Mouse (Mus musculus) stomach, postnatal 0 days (tissue): ENCODE measurements around the gene Nudcd3. TPM values are rescaled to one million over a fixed set of nuclear protein-coding genes. Genes with fewer than 3 reads are reported as not detected.

Experiments
- ATAC-seq: fragments of 200-750 bp; cut with Nextera tagmentation; 2 replicates; pipeline ENCODE4 v1.8.0; 2017; ENCODE audit not compliant: low FRiP score, low TSS enrichment
- DNase-seq: peaks from one replicate; pipeline ENCODE4 v3.0.0-alpha.2; 2016; ENCODE audit warnings: low spot score
- H3K27ac ChIP-seq: fragments of 300-500 bp; sonication (generic); replicated peaks from 2 replicates; pipeline ENCODE4 v1.5.1; 2014; ENCODE audit warnings: mild to moderate bottlenecking, control low read depth
- H3K27me3 ChIP-seq: fragments of 300-500 bp; sonication (generic); 2 replicates; pipeline ENCODE4 v1.6.1; 2014; ENCODE audit warnings: low read length; ENCODE audit not compliant: control insufficient read depth, insufficient read depth
- H3K36me3 ChIP-seq: fragments of 300-500 bp; sonication (generic); 2 replicates; pipeline ENCODE4 v1.6.1; 2014; ENCODE audit warnings: low read length, mixed read lengths; ENCODE audit not compliant: control insufficient read depth, insufficient read depth
- H3K4me1 ChIP-seq: fragments of 300-500 bp; sonication (generic); replicated peaks from 2 replicates; pipeline ENCODE4 v1.6.1; 2014; ENCODE audit warnings: antibody characterized with exemption; ENCODE audit not compliant: control insufficient read depth, insufficient read depth
- H3K4me2 ChIP-seq: fragments of 300-500 bp; sonication (generic); replicated peaks from 2 replicates; pipeline ENCODE4 v1.6.1; 2014; ENCODE audit warnings: low read depth, mild to moderate bottlenecking, control low read depth, moderate library complexity
- H3K4me3 ChIP-seq: fragments of 300-500 bp; sonication (generic); 2 replicates; pipeline ENCODE4 v1.5.1; 2014; ENCODE audit warnings: low read depth, low read length, control low read depth
- H3K9ac ChIP-seq: fragments of 300-500 bp; sonication (generic); 2 replicates; pipeline ENCODE4 v1.6.1; 2014; ENCODE audit warnings: mild to moderate bottlenecking, low read length, control low read depth, mixed read lengths
- H3K9me3 ChIP-seq: fragments of 300-500 bp; sonication (generic); 2 replicates; pipeline ENCODE4 v1.6.1; 2016; ENCODE audit warnings: low read length; ENCODE audit not compliant: control insufficient read depth
- CTCF ChIP-seq: IDR thresholded peaks from 2 replicates; pipeline ENCODE4 v1.5.1; 2016; ENCODE audit warnings: antibody characterized with exemption, low read depth, mild to moderate bottlenecking, moderate library complexity
- EP300 ChIP-seq: optimal IDR thresholded peaks from 2 replicates; pipeline ENCODE3; 2016; ENCODE audit warnings: antibody characterized with exemption
- WGBS: fragments of 180-500 bp; shearing (Covaris S2); extraction: QIAGEN DNeasy Blood & Tissue Kit; methylation state at CpG from one replicate; pipeline ENCODE4 v1.1.7; 2014; 5-methylcytosine and 5-hydroxymethylcytosine counted together
- polyA plus RNA-seq: library from polyadenylated mRNA; unstranded; fragments of >200 nt; fragmentation: Nextera tagmentation; extraction: Ambion mirVana; gene quantifications from 2 replicates; pipeline ENCODE4 v1.2.1, GENCODE M21; 2015

Nudcd3 gene
- polyA plus RNA-seq, 1 experiment from 2014 or later = 22.1 TPM

DNA sequence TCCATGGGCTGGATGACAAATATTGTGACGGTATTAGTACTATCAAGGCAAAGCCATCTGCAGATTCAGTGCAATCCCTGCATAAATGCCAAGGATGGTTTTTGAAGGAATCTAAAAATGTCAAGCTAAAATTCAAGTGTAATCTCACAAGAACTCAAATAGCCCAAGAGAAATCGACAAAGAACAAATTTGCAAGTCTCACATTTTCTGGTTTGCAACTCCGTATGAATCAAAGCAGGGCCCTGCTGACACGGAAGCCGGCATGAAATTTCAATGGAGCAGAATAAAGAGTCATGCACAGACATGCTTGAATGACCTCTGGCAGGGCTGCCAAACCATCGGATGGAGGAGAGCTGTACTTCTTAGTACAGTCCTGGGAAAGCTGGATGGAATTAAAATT lies 19.8 kb upstream of the Nudcd3 start:
- WGBS = 86% methylated on average over 6 of the region's 6 CpGs
- no peaks in the 10 kb centered on the region for H3K36me3 ChIP-seq
- DNase-seq = no peak
- no peak overlapping the region for H3K4me3 ChIP-seq
- H3K27me3 ChIP-seq = no peaks in the 10 kb centered on the region
- no peak for ATAC-seq
- no peak overlapping the region for H3K9ac ChIP-seq
- H3K9me3 ChIP-seq = no peaks in the 10 kb centered on the region
- H3K4me2 ChIP-seq = no peak overlapping the region
- no peak overlapping the region for H3K27ac ChIP-seq
- TF ChIP-seq EP300 = no peak
- no peak for TF ChIP-seq CTCF
- H3K4me1 ChIP-seq = no peaks in the 10 kb centered on the region

DNA sequence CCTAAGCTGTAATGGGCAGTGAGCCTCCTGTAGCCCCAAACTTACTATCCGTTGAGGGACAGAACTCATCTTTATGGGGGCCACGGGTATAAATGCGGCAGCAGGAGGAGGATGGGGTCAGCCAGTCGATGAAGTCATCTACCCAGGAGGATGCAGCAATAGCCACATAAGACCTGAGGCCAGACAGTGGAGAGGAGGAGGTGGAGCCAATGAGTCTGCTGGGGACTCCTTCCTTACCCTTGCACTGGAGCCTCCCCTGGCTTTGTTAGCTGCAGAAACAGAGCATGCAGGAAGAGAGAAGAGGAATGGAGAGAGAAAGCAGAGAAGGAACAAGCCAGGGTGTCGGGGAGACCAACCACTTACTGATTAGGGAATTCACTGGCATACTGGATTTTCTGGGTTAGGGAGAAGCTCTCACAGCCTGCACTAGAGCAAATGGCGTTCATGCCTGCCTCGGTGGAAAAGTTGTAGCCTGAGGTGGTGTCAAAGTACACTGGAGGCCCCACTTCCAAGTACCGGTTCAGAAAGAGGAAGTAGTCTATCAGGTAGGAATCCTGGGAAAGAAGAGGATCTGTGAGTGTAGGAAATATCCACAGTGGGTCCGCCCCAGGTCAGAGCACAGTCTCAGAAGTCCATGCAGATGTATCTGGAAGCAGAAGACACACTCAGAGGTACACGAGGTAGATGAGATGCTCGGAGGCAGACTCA lies 18.1 kb upstream of the Nudcd3 start:
- H3K27me3 ChIP-seq = no peaks in the 10 kb centered on the region
- H3K4me1 ChIP-seq = no peaks in the 10 kb centered on the region
- no peaks in the 10 kb centered on the region for H3K9me3 ChIP-seq
- no peak for ATAC-seq
- no peak for TF ChIP-seq EP300
- TF ChIP-seq CTCF = no peak
- H3K36me3 ChIP-seq = no peaks in the 10 kb centered on the region
- H3K4me2 ChIP-seq = no peak overlapping the region
- H3K4me3 ChIP-seq = no peak overlapping the region
- no peak overlapping the region for H3K9ac ChIP-seq
- no peak for DNase-seq
- WGBS = 82% methylated on average over 11 of the region's 11 CpGs
- H3K27ac ChIP-seq = no peak overlapping the region

- no peaks in the 10 kb centered on the region for H3K4me1 ChIP-seq
- TF ChIP-seq CTCF (no peak), EP300 (no peak)
- no peak overlapping the region for H3K27ac ChIP-seq
- DNase-seq (no peak), ATAC-seq (no peak)
- H3K9ac ChIP-seq = no peak overlapping the region
- 29% methylated on average over 3 of the region's 3 CpGs for WGBS
- H3K27me3 ChIP-seq = no peaks in the 10 kb centered on the region
- H3K36me3 ChIP-seq = no peaks in the 10 kb centered on the region
- H3K4me3 ChIP-seq = no peak overlapping the region
- H3K4me2 ChIP-seq = no peak overlapping the region
- no peaks in the 10 kb centered on the region for H3K9me3 ChIP-seq
These were observed 16.6 kb upstream of the Nudcd3 start for GRCm38 (mm10) chr11:6216834-6217233.

DNA sequence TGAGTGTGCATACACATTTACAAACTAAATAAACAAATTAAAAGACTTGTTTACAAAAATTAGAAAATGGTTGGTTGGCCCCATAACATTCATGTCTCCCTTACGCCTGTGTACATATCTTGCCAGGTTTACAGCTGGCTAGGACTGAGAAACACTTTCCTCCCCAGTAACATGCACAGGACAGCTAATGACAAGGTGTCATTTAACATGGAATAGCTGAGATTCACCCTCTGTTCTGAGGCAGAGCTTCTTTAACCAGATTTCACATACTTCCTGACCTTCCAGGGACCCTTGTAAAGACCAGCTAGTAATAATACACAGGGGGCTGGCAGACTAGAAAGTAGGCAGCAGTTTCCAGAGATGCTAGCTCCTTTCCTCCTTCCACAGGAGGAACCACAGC lies 7.9 kb upstream of the Nudcd3 start:
- Histone ChIP-seq H3K4me1 (no peaks in the 10 kb centered on the region), H3K4me3 (no peak overlapping the region), H3K27ac (no peak overlapping the region), H3K9me3 (no peaks in the 10 kb centered on the region), H3K9ac (no peak overlapping the region), H3K36me3 (no peaks in the 10 kb centered on the region), H3K27me3 (no peaks in the 10 kb centered on the region), H3K4me2 (no peak overlapping the region)
- TF ChIP-seq CTCF = no peak
- TF ChIP-seq EP300 = no peak
- WGBS = 67% methylated on average over 1 of the region's 1 CpGs
- DNase-seq (no peak), ATAC-seq (no peak)

DNA sequence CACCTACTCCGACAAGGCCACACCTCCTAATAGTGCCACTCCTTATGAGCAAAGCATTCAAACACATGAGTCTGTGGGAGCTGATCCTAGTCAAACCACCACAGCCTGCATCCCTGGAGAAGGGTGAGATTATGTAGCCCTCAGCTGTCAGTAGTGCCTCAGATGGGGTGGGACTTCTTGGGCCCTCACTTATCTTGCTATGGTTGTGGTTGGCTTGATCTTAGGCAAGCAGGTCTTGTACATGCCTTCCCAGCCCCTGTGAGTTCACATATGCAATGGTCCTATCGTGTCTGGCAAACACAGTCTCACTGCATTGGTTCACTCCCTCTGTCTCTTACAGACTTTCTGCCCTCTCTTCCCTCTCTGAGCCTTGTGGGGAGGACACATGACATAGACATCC lies 6.9 kb upstream of the Nudcd3 start:
- DNase-seq (no peak), ATAC-seq (peak; percentile 61; the same call in 1 of the 2 replicates)
- Histone ChIP-seq H3K4me2 (no peak overlapping the region), H3K4me1 (no peaks in the 10 kb centered on the region), H3K9me3 (no peaks in the 10 kb centered on the region), H3K27ac (no peak overlapping the region), H3K36me3 (no peaks in the 10 kb centered on the region), H3K9ac (no peak overlapping the region), H3K4me3 (no peak overlapping the region), H3K27me3 (no peaks in the 10 kb centered on the region)
- WGBS = 69% methylated on average over 2 of the region's 2 CpGs
- no peak for TF ChIP-seq EP300
- no peak for TF ChIP-seq CTCF

DNA sequence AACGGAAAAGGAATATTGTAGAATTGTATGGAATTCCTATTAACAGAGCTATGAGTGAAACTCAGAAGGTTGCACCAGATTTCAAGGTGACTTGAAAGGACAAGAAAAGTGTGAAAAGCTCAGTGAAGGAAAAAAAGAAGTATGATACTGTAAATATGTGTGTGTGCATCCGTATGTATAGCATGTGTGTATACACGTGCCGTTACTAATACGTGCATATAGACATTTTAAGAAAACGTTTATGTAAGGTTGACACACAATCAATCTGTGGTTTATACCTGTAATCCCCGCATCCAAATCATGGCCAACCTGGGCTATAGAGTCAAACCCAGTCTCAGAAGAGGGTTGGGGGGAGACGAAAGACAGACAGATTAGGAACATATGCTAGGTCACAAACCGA lies 355 bp upstream of the Nudcd3 start:
- ATAC-seq (no peak), DNase-seq (no peak)
- Histone ChIP-seq H3K4me2 (peak overlapping the region; percentile 94), H3K27ac (peak overlapping the region; percentile 97), H3K27me3 (no peaks in the 10 kb centered on the region), H3K9me3 (no peaks in the 10 kb centered on the region), H3K4me1 (no peaks in the 10 kb centered on the region; the same call in 1 of the 2 replicates), H3K4me3 (peak overlapping the region; percentile 95), H3K36me3 (no peaks in the 10 kb centered on the region), H3K9ac (peak overlapping the region; percentile 94)
- WGBS = 25% methylated on average over 9 of the region's 9 CpGs
- no peak for TF ChIP-seq CTCF
- TF ChIP-seq EP300 = no peak
